Mouse (Mus musculus) G1E (cell line): ENCODE data around the gene Cep68. TPM values are rescaled to one million over a fixed set of nuclear protein-coding genes. Genes with fewer than 3 reads are reported as not detected.

ENCODE experiments used
- ATAC-seq: 2 replicates; pipeline ENCODE4 v1.8.0; 2016; ENCODE audit warnings: mild to moderate bottlenecking; ENCODE audit not compliant: insufficient number of reproducible peaks, poor library complexity, low FRiP score, severe bottlenecking; ENCODE audit errors: extremely low read depth
- DNase-seq: peaks from one replicate; pipeline ENCODE4 v3.0.0; 2012; ENCODE audit warnings: low spot score
- H3K27me3 ChIP-seq: 2 replicates; pipeline ENCODE4 v1.6.1; 2012; ENCODE audit warnings: mild to moderate bottlenecking, low read length, inconsistent platforms; ENCODE audit not compliant: insufficient read depth
- H3K36me3 ChIP-seq: replicated peaks from 2 replicates; pipeline ENCODE3; 2012; ENCODE audit warnings: mild to moderate bottlenecking, inconsistent platforms
- H3K4me1 ChIP-seq: 2 replicates; pipeline ENCODE4 v1.6.1; 2012; ENCODE audit warnings: low read depth, low read length, inconsistent platforms, mixed read lengths; ENCODE audit not compliant: insufficient read depth
- H3K4me3 ChIP-seq: 2 replicates; pipeline ENCODE4 v1.5.1; 2012; ENCODE audit warnings: low read depth, mild to moderate bottlenecking, inconsistent platforms, low read length, moderate library complexity, mixed read lengths
- H3K9me3 ChIP-seq: replicated peaks from 2 replicates; pipeline ENCODE4 v1.6.1; 2012; ENCODE audit warnings: inconsistent platforms
- CTCF ChIP-seq: IDR thresholded peaks from 2 replicates; pipeline ENCODE4 v1.5.1; 2012; ENCODE audit warnings: low read depth, low read length, inconsistent platforms, mixed read lengths
- GATA1 ChIP-seq: IDR thresholded peaks from 2 replicates; pipeline ENCODE4 v1.6.1; 2012; ENCODE audit warnings: borderline replicate concordance, low read length, inconsistent platforms, mixed read lengths
- GATA2 ChIP-seq: IDR thresholded peaks from 2 replicates; pipeline ENCODE4 v1.6.1; 2012; ENCODE audit warnings: low read depth, low read length, inconsistent platforms, borderline replicate concordance
- POLR2AphosphoS5 ChIP-seq: IDR thresholded peaks from 2 replicates; pipeline ENCODE4 v1.6.1; 2012; ENCODE audit warnings: low read depth, low read length, inconsistent platforms; ENCODE audit not compliant: insufficient replicate concordance
- TAL1 ChIP-seq: conservative IDR thresholded peaks from 2 replicates; pipeline ENCODE4 v1.6.1; 2012; ENCODE audit warnings: low read depth, low read length, inconsistent platforms, mixed read lengths
- polyA plus RNA-seq: library from polyadenylated mRNA; stranded (reverse); fragments of >175 nt; gene quantifications from 2 replicates; pipeline ENCODE4 v1.2.3, GENCODE M21; 2012
- total RNA-seq, 2 experiments: library from RNA; stranded (forward) in 1 of 2; stranded (reverse) in 1 of 2; fragments of 200-1000 nt in 1 of 2; fragments of >200 nt in 1 of 2; fragmentation: Nextera tagmentation in 1 of 2; gene quantifications; 2 replicates each; pipeline ENCODE4 v1.2.3; 2014 to 2017

The Cep68 gene
- total and polyA plus RNA-seq, 3 experiments = 20.6 to 32.9 (median 23.3) TPM

DNA sequence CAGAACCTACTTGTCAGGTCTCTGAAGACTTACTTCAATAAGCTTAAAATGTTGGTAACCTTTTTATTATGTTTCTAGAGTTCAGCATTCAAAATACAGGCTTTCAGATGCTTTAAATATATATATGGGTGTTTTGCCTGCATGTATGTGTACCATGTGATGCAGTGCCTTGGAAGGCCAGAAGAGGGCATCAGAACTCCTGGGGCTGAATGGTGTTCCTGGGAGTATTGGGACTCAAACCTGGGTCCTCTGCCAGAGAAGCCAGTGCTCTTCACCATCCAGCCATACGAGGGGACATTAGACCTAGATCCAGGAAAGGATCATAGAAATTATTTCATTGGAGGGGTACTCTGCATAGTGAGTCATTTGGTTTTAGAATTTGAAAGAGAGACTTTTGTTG, 34.5 kb downstream of the Cep68 start:
- ATAC-seq (no peak; the same call in 1 of the 2 replicates), DNase-seq (no peak)
- H3K36me3 ChIP-seq = peaks cover 66% of the 10 kb centered on the region
- H3K27me3 ChIP-seq = no peaks in the 10 kb centered on the region
- H3K4me1 ChIP-seq = peaks cover 36% of the 10 kb centered on the region
- TF ChIP-seq POLR2AphosphoS5 = no peak
- TF ChIP-seq CTCF = no peak
- no peak for TF ChIP-seq GATA2
- TF ChIP-seq TAL1 = no peak
- TF ChIP-seq GATA1 = no peak
- no peaks in the 10 kb centered on the region for H3K9me3 ChIP-seq
- no peak overlapping the region for H3K4me3 ChIP-seq

DNA sequence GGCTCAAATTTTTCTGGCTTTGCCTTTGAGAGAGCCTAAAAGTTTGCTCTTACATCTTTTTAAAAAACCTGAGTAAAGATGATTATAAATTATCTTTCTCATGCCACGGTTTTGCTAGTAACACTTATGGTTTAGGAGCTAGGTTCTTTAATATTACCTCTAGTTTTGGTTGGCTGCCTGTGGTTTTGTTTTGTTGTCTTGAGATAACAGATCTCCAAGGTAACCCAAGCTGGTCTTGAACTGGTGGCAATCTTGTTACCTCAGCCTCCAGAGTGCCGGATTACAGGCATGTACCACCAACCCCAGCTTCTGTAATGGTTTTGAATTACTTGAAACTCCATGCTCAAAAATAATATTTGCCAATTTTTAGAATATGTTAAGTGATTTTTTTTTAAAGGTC, 37.4 kb downstream of the Cep68 start:
- DNase-seq (no peak), ATAC-seq (peak; percentile 48)
- H3K4me3 ChIP-seq = no peak overlapping the region
- peaks cover 50% of the 10 kb centered on the region for H3K36me3 ChIP-seq
- H3K27me3 ChIP-seq = no peaks in the 10 kb centered on the region
- no peaks in the 10 kb centered on the region for H3K9me3 ChIP-seq
- H3K4me1 ChIP-seq = peaks cover 50% of the 10 kb centered on the region
- no peak for TF ChIP-seq GATA2
- no peak for TF ChIP-seq GATA1
- TF ChIP-seq TAL1 = no peak

DNA sequence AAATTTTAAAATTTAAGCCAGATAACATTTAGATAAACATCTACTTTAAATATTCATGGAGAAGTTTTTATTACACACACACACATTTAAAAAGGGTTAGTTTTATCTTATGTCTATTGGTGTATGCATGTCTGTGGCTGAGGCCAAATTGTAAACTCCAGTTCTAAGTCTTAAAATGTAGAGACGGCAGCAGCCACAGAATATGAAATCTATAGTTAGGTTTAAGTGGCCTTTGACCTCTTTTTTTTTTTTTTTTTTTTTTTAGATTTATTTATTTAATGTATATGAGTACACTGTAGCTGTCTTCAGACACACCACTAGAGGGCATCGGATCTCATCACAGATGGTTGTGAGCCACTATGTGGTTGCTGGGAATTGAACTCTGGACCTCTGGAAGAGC, 41.6 kb downstream of the Cep68 start:
- Histone ChIP-seq H3K27me3 (no peaks in the 10 kb centered on the region), H3K36me3 (peaks cover 37% of the 10 kb centered on the region), H3K4me1 (peaks cover 72% of the 10 kb centered on the region), H3K9me3 (no peaks in the 10 kb centered on the region), H3K4me3 (no peak overlapping the region)
- no peak for DNase-seq
- no peak for ATAC-seq
- no peak for TF ChIP-seq GATA1
- TF ChIP-seq POLR2AphosphoS5 = no peak
- TF ChIP-seq TAL1 = no peak
- TF ChIP-seq GATA2 = no peak
- TF ChIP-seq CTCF = no peak

- ATAC-seq (no peak), DNase-seq (no peak)
- TF ChIP-seq CTCF (no peak), TAL1 (no peak), GATA2 (no peak), GATA1 (no peak), POLR2AphosphoS5 (no peak)
- H3K4me1 ChIP-seq = peaks cover 65% of the 10 kb centered on the region
- no peaks in the 10 kb centered on the region for H3K27me3 ChIP-seq
- H3K4me3 ChIP-seq = no peak overlapping the region
- H3K9me3 ChIP-seq = no peaks in the 10 kb centered on the region
- H3K36me3 ChIP-seq = peaks cover 36% of the 10 kb centered on the region
These were observed 42.5 kb downstream of the Cep68 start for GRCm38 (mm10) chr11:20206626-20207223.

GRCm38 (mm10) chr11:20205538-20205937, 43.7 kb downstream of the Cep68 start:
- TF ChIP-seq TAL1 (no peak), POLR2AphosphoS5 (no peak), GATA2 (no peak), GATA1 (no peak), CTCF (no peak)
- peaks cover 33% of the 10 kb centered on the region for H3K36me3 ChIP-seq
- no peaks in the 10 kb centered on the region for H3K27me3 ChIP-seq
- H3K9me3 ChIP-seq = no peaks in the 10 kb centered on the region
- H3K4me1 ChIP-seq = peaks cover 57% of the 10 kb centered on the region
- H3K4me3 ChIP-seq = no peak overlapping the region
- ATAC-seq = no peak
- DNase-seq = no peak

DNA sequence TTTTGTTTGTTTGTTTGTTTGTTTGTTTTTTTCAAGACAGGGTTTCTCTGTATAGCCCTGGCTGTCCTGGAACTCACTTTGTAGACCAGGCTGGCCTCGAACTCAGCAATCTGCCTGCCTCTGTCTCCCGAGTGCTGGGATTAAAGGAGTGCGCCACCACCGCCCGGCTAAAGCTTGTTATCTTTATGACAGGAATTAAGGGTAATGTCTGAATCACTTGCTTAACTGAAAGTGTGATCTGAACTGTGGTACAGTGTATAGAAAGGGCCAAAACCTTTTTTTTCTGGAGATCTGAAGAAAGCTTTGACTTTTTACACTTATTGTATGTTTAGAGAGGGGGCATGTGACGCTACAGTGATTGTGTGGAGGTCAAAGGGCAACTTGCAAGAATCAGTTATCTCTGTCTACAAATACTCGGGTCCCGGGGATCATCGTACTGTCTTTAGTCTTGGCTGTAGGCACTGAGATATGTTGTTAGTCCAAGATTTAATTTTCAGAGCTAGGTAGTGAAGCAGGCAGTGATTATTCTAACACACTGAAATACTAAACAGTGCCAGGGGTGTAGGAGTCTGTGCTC, 44.3 kb downstream of the Cep68 start:
- Histone ChIP-seq H3K4me1 (peaks cover 56% of the 10 kb centered on the region), H3K36me3 (peaks cover 29% of the 10 kb centered on the region), H3K27me3 (no peaks in the 10 kb centered on the region), H3K9me3 (no peaks in the 10 kb centered on the region), H3K4me3 (no peak overlapping the region)
- no peak for DNase-seq
- TF ChIP-seq TAL1 = no peak
- no peak for TF ChIP-seq GATA2
- TF ChIP-seq GATA1 = no peak
- no peak for TF ChIP-seq POLR2AphosphoS5
- TF ChIP-seq CTCF = no peak
- ATAC-seq = no peak

DNA sequence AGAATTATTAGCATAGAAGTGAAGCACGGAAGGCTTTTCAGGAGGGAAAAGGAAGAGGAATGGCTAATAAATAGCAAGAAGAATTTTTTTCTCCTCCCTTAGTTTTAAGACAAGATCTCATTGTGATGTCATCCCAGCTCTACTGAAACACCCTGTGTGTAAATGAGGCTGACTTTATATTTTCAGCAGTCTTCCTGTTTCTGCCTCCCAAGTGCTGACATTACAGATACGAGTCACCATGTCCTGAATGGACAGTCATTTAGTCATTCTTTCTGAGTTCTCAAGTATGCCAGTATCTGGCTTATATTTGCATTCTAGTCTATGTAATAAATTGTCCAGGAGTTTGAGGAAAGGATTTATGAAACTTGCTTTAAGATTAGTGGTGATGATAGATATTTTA, 44.9 kb downstream of the Cep68 start:
- Histone ChIP-seq H3K9me3 (no peaks in the 10 kb centered on the region), H3K4me1 (peaks cover 49% of the 10 kb centered on the region), H3K36me3 (peaks cover 25% of the 10 kb centered on the region), H3K4me3 (no peak overlapping the region), H3K27me3 (no peaks in the 10 kb centered on the region)
- TF ChIP-seq TAL1 (no peak), GATA2 (no peak), GATA1 (no peak)
- no peak for DNase-seq
- ATAC-seq = no peak
